Mouse (Mus musculus) limb, embryonic 12.5 days (tissue): ENCODE measurements around the gene Ppp2ca. TPM values are rescaled to one million over a fixed set of nuclear protein-coding genes. Genes with fewer than 3 reads are reported as not detected.
A peak's percentile ranks its signal among the peaks of the same experiment; 100 is the strongest.

Experiments used
- ATAC-seq: fragments of 200-750 bp; cut with Nextera tagmentation; 2 replicates; pipeline ENCODE4 v1.8.0; 2017; ENCODE audit warnings: low read depth, moderate TSS enrichment; ENCODE audit not compliant: insufficient number of reproducible peaks, insufficient read depth, low FRiP score, low TSS enrichment
- H3K27ac ChIP-seq: fragments of 300-500 bp; sonication (generic); 2 replicates; pipeline ENCODE4 v1.5.1; 2016; ENCODE audit warnings: mild to moderate bottlenecking, moderate library complexity
- H3K27me3 ChIP-seq: fragments of 300-500 bp; sonication (generic); 2 replicates; pipeline ENCODE4 v1.6.1; 2016; ENCODE audit warnings: mild to moderate bottlenecking, moderate library complexity
- H3K36me3 ChIP-seq: fragments of 300-500 bp; sonication (generic); 2 replicates; pipeline ENCODE4 v1.6.1; 2016; ENCODE audit warnings: mild to moderate bottlenecking, moderate library complexity
- H3K4me1 ChIP-seq: fragments of 300-500 bp; sonication (generic); replicated peaks from 2 replicates; pipeline ENCODE4 v1.6.1; 2016
- H3K4me2 ChIP-seq: fragments of 300-500 bp; sonication (generic); 2 replicates; pipeline ENCODE4 v1.6.1; 2016; ENCODE audit warnings: mild to moderate bottlenecking, moderate library complexity
- H3K4me3 ChIP-seq: fragments of 300-500 bp; sonication (generic); replicated peaks from 2 replicates; pipeline ENCODE4 v1.5.1; 2016; ENCODE audit warnings: mild to moderate bottlenecking
- H3K9ac ChIP-seq: fragments of 300-500 bp; sonication (generic); replicated peaks from 2 replicates; pipeline ENCODE4 v1.6.1; 2016; ENCODE audit warnings: mild to moderate bottlenecking, moderate library complexity
- H3K9me3 ChIP-seq: fragments of 300-500 bp; sonication (generic); 2 replicates; pipeline ENCODE4 v1.6.1; 2016; ENCODE audit warnings: mild to moderate bottlenecking, moderate library complexity
- WGBS: fragments of 180-500 bp; shearing (Covaris S2); methylation state at CpG from one replicate; pipeline ENCODE4 v1.1.7; 2016; 5-methylcytosine and 5-hydroxymethylcytosine counted together
- polyA plus RNA-seq: library from polyadenylated mRNA; unstranded; fragments of >200 nt; fragmentation: Nextera tagmentation; extraction: Ambion mirVana; gene quantifications from 2 replicates; pipeline ENCODE4 v1.2.1, GENCODE M21; 2016

Gene Ppp2ca
- 107 and 108 TPM in 2 replicates for polyA plus RNA-seq

- Histone ChIP-seq H3K9ac (peak within 1 kb of the TSS; percentile 99), H3K4me2 (peak within 1 kb of the TSS; percentile 86), H3K4me1 (peaks cover 24% of the 10 kb centered on the region), H3K27me3 (no peaks in the 10 kb centered on the region), H3K9me3 (no peaks in the 10 kb centered on the region), H3K36me3 (no peaks in the 10 kb centered on the region; the same call in 1 of the 2 replicates), H3K27ac (peak within 1 kb of the TSS; percentile 99), H3K4me3 (peak within 1 kb of the TSS; percentile 95)
- peak; percentile 97 for ATAC-seq
- WGBS: under 1% methylated on average over 53 of the region's 53 CpGs
Observed at GRCm38 (mm10) chr11:52098398-52098946, at the start of gene Ppp2ca. TSS of gene Ppp2ca (plus strand) at chr11:52098681.

DNA sequence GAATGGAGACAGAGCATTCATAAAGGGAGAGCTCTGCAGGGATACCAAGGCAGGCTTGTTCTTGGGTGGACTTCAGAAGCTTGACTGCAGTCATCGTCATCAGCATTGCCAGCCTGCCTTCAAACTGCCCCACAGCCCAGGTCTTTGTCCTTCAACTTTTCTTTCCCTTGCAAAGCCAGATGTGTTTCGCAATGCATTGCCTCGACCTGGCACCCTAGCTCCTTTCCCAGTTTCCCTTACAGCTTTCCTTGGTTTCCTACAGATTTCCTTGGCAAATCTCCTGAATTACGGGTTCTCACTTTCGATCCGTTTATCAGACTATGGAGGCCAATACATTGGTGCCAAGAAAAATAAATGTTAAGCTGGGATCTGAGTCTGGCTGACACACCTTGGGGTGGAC is 45.1 kb upstream of the Ppp2ca start:
- no peaks in the 10 kb centered on the region for H3K27me3 ChIP-seq
- WGBS: 85% methylated on average over 6 of the region's 6 CpGs

DNA sequence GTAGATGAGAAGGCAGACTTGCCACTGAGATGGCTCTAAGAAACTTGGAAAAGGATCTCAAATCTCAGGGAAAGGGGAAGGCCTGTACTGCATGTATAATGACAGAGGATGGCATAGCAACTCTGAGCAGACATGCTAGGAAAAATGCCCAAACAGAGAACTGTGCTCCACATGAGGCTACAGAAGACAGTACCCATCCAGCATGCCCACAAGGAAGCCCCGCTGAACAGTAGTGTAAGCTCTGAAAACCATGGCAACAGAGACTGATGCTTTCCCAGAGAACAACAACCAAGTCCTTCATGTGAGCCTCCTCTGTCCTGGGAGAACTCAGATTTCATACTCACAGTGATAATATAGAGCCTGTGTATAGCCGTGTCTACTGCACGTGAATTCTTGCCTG is 43.8 kb upstream of the Ppp2ca start:
- H3K9me3 ChIP-seq: no peaks in the 10 kb centered on the region
- no peaks in the 10 kb centered on the region for H3K27me3 ChIP-seq
- 89% methylated on average over 3 of the region's 3 CpGs for WGBS
- no peak for ATAC-seq
- H3K4me1 ChIP-seq: no peaks in the 10 kb centered on the region
- no peak overlapping the region for H3K4me3 ChIP-seq
- H3K4me2 ChIP-seq: no peak overlapping the region
- H3K9ac ChIP-seq: no peak overlapping the region
- H3K36me3 ChIP-seq: no peaks in the 10 kb centered on the region
- no peak overlapping the region for H3K27ac ChIP-seq

More for the DNA sequence above, 45.1 kb upstream of the Ppp2ca start:
- H3K27ac ChIP-seq: no peak overlapping the region
- no peak overlapping the region for H3K4me3 ChIP-seq
- no peaks in the 10 kb centered on the region for H3K4me1 ChIP-seq
- no peak overlapping the region for H3K4me2 ChIP-seq
- H3K36me3 ChIP-seq: no peaks in the 10 kb centered on the region
- ATAC-seq: no peak
- no peaks in the 10 kb centered on the region for H3K9me3 ChIP-seq
- no peak overlapping the region for H3K9ac ChIP-seq

DNA sequence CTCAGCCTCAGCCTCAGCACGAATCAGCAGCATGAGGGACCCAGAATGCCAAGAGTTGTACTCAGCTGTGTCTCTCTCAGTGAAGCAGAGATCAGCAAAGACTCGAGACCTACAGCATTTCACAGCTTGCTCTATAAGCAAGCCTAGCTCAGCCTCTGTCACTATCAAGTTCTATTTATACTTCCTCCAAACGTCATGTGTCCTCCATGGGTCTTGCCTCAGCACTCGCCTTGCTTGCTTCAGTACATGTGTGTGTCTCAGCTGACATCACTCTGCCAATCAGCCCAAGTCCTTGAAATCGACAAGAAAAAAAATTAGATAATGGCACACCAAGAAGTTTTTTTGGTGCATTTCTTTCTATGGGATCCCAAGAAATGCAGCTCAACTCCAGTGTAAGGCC is 42.3 kb upstream of the Ppp2ca start:
- ATAC-seq: no peak
- WGBS: 82% methylated on average over 5 of the region's 5 CpGs

DNA sequence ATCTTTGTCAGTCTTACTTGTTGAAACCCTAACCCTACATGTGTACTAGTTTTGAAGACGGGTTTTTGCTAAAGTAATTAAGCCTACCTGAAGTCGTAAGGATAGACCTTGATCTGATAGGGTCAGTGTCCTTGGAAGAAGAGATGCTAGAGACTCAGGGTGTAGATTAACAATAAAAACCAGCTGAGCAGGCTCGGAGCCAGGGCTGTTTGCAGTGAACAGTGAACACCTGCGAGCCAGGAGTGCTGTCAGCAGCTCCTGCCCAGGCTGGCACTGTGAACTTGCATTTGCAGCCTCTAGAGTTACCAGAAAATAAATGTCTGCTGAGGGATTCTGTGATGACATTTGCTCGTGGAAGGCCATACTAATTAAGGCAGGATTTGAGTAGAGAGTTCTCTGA is 39.5 kb upstream of the Ppp2ca start:
- Histone ChIP-seq H3K4me2 (no peak overlapping the region), H3K27me3 (no peaks in the 10 kb centered on the region), H3K27ac (no peak overlapping the region), H3K9me3 (no peaks in the 10 kb centered on the region), H3K4me3 (no peak overlapping the region), H3K9ac (no peak overlapping the region), H3K36me3 (no peaks in the 10 kb centered on the region), H3K4me1 (no peaks in the 10 kb centered on the region)
- no peak for ATAC-seq
- 57% methylated on average over 5 of the region's 5 CpGs for WGBS

More for the DNA sequence above, 42.3 kb upstream of the Ppp2ca start:
- no peak overlapping the region for H3K4me3 ChIP-seq
- H3K27me3 ChIP-seq: no peaks in the 10 kb centered on the region
- H3K27ac ChIP-seq: no peak overlapping the region
- no peaks in the 10 kb centered on the region for H3K9me3 ChIP-seq
- no peaks in the 10 kb centered on the region for H3K36me3 ChIP-seq
- H3K4me2 ChIP-seq: no peak overlapping the region
- H3K9ac ChIP-seq: no peak overlapping the region
- no peaks in the 10 kb centered on the region for H3K4me1 ChIP-seq

GRCm38 (mm10) chr11:52060315-52060714 is 38.2 kb upstream of the Ppp2ca start:
- Histone ChIP-seq H3K4me1 (no peaks in the 10 kb centered on the region), H3K27me3 (no peaks in the 10 kb centered on the region), H3K9ac (no peak overlapping the region), H3K4me3 (no peak overlapping the region), H3K36me3 (no peaks in the 10 kb centered on the region), H3K9me3 (no peaks in the 10 kb centered on the region), H3K27ac (no peak overlapping the region), H3K4me2 (no peak overlapping the region)
- WGBS: 89% methylated on average over 4 of the region's 4 CpGs
- no peak for ATAC-seq

GRCm38 (mm10) chr11:52062406-52062805 is 36.1 kb upstream of the Ppp2ca start:
- Histone ChIP-seq H3K36me3 (no peaks in the 10 kb centered on the region), H3K4me2 (no peak overlapping the region), H3K9ac (no peak overlapping the region), H3K4me3 (no peak overlapping the region), H3K4me1 (peaks cover 5% of the 10 kb centered on the region; the same call in 1 of the 2 replicates), H3K9me3 (no peaks in the 10 kb centered on the region), H3K27me3 (no peaks in the 10 kb centered on the region), H3K27ac (no peak overlapping the region)
- ATAC-seq: no peak
- WGBS: 94% methylated on average over 5 of the region's 5 CpGs

DNA sequence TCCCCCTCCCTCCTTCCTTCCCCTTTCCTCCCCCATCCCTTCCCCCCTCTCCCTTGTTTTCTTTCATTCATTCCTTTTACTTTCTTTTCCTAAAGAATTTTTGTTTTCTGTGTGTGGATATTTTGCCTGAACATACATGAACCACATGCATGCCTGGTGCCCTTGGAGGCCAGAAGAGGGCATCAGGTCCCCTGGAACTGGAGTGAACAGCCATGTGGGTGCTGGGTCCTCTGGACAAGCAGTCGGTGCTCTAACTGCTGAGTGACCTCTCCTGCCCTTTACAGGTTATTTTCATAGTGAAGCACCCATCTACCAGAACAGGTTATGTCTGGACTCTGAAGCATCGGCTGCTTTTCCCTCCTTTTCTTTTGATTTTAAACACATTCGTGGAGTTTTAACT is 34.1 kb upstream of the Ppp2ca start:
- H3K9me3 ChIP-seq: no peaks in the 10 kb centered on the region
- H3K9ac ChIP-seq: no peak overlapping the region
- no peak overlapping the region for H3K27ac ChIP-seq
- no peaks in the 10 kb centered on the region for H3K36me3 ChIP-seq
- no peaks in the 10 kb centered on the region for H3K27me3 ChIP-seq
- H3K4me1 ChIP-seq: peaks cover 5% of the 10 kb centered on the region; the same call in 1 of the 2 replicates
- H3K4me3 ChIP-seq: no peak overlapping the region
- no peak for ATAC-seq
- no peak overlapping the region for H3K4me2 ChIP-seq
- WGBS: 37% methylated on average over 3 of the region's 3 CpGs

GRCm38 (mm10) chr11:52065841-52066240 is 32.6 kb upstream of the Ppp2ca start:
- Histone ChIP-seq H3K4me2 (peak overlapping the region; percentile 35; the same call in 1 of the 2 replicates), H3K9ac (no peak overlapping the region), H3K27ac (no peak overlapping the region), H3K4me3 (no peak overlapping the region), H3K4me1 (peaks cover 5% of the 10 kb centered on the region; the same call in 1 of the 2 replicates), H3K36me3 (no peaks in the 10 kb centered on the region), H3K9me3 (no peaks in the 10 kb centered on the region), H3K27me3 (no peaks in the 10 kb centered on the region)
- no peak for ATAC-seq
- 8% methylated on average over 5 of the region's 5 CpGs for WGBS

DNA sequence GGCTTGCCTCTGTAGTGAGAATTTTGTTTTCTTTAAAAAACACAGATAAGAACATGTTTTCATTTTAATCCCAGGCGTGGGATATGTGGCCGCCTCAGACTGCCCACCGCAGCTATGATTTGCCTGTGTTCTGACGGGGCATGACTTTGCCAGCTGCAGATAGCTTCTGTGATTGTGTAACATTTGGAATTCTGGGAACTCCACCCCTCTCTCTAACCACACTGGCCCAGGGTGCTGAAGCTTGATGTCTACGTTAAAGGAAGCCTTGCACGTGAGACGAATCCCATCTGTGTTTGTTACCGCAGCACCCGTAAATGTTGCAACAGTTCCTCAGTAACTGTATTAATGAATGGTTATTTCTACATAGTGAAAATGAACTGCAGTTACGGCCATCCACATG is 26.7 kb upstream of the Ppp2ca start:
- H3K36me3 ChIP-seq: no peaks in the 10 kb centered on the region
- H3K4me2 ChIP-seq: no peak overlapping the region
- H3K9ac ChIP-seq: no peak overlapping the region
- peaks cover 14% of the 10 kb centered on the region for H3K4me1 ChIP-seq
- no peak for ATAC-seq
- 70% methylated on average over 10 of the region's 10 CpGs for WGBS
- H3K27ac ChIP-seq: no peak overlapping the region
- no peak overlapping the region for H3K4me3 ChIP-seq
- H3K27me3 ChIP-seq: no peaks in the 10 kb centered on the region
- no peaks in the 10 kb centered on the region for H3K9me3 ChIP-seq

- no peak overlapping the region for H3K4me2 ChIP-seq
- no peak overlapping the region for H3K4me3 ChIP-seq
- no peaks in the 10 kb centered on the region for H3K9me3 ChIP-seq
- no peak overlapping the region for H3K27ac ChIP-seq
- 73% methylated on average over 8 of the region's 8 CpGs for WGBS
- no peak for ATAC-seq
- no peak overlapping the region for H3K9ac ChIP-seq
- peaks cover 14% of the 10 kb centered on the region for H3K4me1 ChIP-seq
- H3K36me3 ChIP-seq: no peaks in the 10 kb centered on the region
- no peaks in the 10 kb centered on the region for H3K27me3 ChIP-seq
Observed at GRCm38 (mm10) chr11:52073528-52074170, 24.8 kb upstream of the Ppp2ca start.
